Mouse (Mus musculus) heart, postnatal 10 days (tissue): Measurements from ENCODE around the gene Nppc. TPM values are rescaled to one million over a fixed set of nuclear protein-coding genes. Genes with fewer than 3 reads are reported as not detected.

ENCODE experiments used
- microRNA-seq, 2 experiments: library from miRNA; unstranded; fragments of <30 nt; microRNA quantifications; one replicate each; pipeline ENCODE4 v1.2.0; 2022
- total RNA-seq, 2 experiments: library from RNA; stranded (reverse); gene quantifications; 2 replicates each; pipeline ENCODE4 v1.2.3; 2021

Nppc gene
- total RNA-seq, 2 experiments from 2014 or later: 0.42 to 0.93 TPM

Small RNA genes within 50 kb of the gene (microRNA-seq; reads per million reads assigned to microRNA genes)
- 0 reads per million in 2 experiments for gene Gm22955

Other genes starting within 250 kb of the Nppc start
- not detected for gene Nmur1, start 244.3 kb downstream of the Nppc start, total RNA-seq
- gene Tex44, start 244.2 kb downstream of the Nppc start, total RNA-seq: not detected
- 100 to 1,000 TPM; 535 to 599 TPM for gene Ptma, start 143.8 kb downstream of the Nppc start, total RNA-seq
- gene Pde6d, start 87.9 kb downstream of the Nppc start, total RNA-seq: 10 to 100 TPM; 37.9 to 40.9 TPM
- 10 to 100 TPM; 11.0 to 12.6 TPM for gene Cops7b, start 87.7 kb downstream of the Nppc start, total RNA-seq
- 10 to 100 TPM; 16.0 TPM for gene Dis3l2, start 33.2 kb upstream of the Nppc start, total RNA-seq